Mouse (Mus musculus) kidney, postnatal 36 days (tissue): ENCODE data around the gene Grwd1.
"Not testable (repeated sequence)": the region's sequence is repeated elsewhere in the genome, so short reads cannot be mapped to it uniquely, and the experiment has no call there.

Source experiments
- DNase-seq, 2 experiments: peaks; one replicate each; pipeline ENCODE4 v3.0.0; 2021 to 2022; ENCODE audit warnings: mixed read lengths in 2 of 2

Grwd1 gene

GRCm38 (mm10) chr7:45830427-45831127 lies at the start of gene Grwd1:
Gene Grwd1 (minus strand): TSS chr7:45830944.
- DNase-seq: peak; percentile 91 to 92

DNA sequence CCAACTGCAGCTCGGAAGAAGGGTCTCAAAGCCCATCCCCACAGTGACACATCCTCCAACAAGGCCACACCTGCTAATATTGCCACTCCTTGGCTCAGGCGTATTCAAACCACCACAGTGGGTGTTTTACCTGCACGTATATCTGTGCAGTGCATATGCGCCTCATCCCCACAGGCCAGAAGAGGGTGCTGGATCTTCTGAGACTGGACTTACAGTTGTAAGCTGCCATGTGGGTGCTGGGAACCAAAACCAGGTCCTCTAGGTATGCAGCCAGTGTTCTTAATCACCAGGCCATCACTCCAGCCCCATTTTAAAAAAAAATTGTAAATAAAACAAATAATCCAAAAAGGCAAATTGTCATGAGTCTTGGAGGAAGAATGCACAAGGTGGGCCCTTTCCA lies 49.8 kb upstream of the Grwd1 start:
- DNase-seq: no peak

- DNase-seq: not testable (repeated sequence)
These were observed 47.5 kb upstream of the Grwd1 start, which contains the start of gene Grin2d for GRCm38 (mm10) chr7:45878278-45878677. Gene Grin2d (minus strand): TSS chr7:45878378.

DNA sequence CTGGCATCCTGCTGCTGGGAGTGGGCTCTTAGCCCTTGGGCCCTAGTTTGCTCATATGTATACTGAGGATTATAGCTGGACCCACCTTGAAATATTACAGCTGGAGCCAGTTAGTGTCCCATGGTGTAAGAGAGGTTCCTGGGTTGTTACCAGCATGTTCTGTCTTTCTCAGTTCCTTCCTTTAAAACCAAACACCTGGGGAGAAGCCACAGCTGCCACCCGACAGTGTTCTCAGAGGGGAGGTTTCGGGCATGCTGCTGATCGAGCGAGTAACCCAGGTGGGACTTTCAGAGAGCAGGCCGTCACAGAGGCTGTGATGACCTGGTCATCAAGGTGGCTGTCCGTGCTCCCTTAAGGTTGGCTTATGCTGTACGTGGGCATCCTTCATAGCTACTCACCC lies 46.2 kb upstream of the Grwd1 start:
- no peak for DNase-seq

DNA sequence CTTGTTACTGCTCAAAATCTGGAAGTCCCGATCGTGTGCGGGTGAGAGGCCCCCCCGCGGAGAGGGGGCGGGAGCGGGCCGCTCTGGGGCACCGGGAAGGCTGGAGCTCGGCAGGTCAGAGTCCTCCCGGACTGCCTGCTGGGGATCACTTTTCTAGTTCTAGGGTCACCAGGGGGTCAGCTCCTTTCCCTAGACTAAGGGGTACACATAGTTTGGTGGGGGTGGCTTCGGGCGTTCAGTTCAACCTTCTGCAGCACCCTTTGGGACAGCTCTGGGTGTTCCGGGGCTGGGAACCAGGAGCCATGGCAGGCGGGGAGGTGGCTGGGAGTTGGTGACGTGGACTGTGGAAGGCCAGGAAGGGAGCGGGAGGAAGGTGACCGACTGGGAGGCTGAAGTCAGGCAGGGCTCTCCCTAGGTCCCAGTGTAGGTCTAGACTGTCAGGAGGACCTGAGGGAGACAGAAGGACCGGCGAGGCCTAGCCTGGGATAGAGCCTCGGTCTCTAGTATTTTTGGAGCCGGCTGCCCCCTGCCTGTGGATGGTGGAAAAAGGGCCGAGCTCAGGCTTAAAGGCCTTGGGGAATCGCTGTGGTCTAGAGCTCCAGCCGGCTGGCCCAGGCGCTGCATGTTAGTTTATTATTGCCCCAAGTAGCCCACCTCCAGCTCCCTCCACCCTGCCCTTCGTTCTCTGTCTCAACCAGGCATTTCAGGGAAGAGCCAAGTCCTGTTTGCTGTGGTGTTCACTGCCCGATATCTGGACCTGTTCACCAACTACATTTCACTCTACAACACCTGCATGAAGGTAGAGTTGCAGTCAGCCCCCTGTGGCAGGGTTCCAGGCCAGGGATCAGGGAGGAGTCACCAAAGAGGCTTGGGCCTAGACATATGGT lies 42.6 kb upstream of the Grwd1 start:
- DNase-seq: peak; percentile 58 to 78

DNA sequence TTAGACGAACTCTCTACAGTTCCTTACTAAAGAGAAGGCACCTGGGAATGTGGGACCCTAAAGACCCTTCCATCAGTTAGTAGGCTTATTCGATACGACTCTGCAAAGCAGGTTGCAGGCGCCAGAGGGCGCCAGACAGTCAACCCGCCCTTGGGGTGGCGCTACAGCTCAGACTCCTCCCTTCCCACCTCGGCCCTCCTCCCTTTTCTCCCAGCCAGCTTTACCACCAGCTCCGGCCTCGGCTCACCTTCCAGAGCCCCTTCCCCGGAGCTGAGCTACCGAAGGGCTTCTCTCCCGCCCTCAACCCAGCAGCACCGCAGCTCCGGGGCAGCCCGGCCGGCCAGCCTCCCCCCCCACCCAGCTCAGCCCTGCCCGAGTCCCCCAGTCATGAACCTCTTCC lies 41.9 kb upstream of the Grwd1 start, which contains the start of gene Kdelr1:
TSS of gene Kdelr1 (plus strand) at position 149 of the 400 bp plus-strand sequence.
- DNase-seq: peak; percentile 90 to 93

- DNase-seq: no peak
These were observed 39.7 kb upstream of the Grwd1 start for GRCm38 (mm10) chr7:45870282-45871058.

- DNase-seq: peak in 1 of 2 experiments; percentile 12
These were observed 39.0 kb upstream of the Grwd1 start for GRCm38 (mm10) chr7:45869787-45870186.

GRCm38 (mm10) chr7:45869107-45869670 lies 38.4 kb upstream of the Grwd1 start:
- DNase-seq: no peak

- DNase-seq: no peak
These were observed 37.1 kb upstream of the Grwd1 start for GRCm38 (mm10) chr7:45867871-45868270.

- peak; percentile 92 to 96 for DNase-seq
These were observed 35.5 kb upstream of the Grwd1 start for GRCm38 (mm10) chr7:45865925-45866910.

DNA sequence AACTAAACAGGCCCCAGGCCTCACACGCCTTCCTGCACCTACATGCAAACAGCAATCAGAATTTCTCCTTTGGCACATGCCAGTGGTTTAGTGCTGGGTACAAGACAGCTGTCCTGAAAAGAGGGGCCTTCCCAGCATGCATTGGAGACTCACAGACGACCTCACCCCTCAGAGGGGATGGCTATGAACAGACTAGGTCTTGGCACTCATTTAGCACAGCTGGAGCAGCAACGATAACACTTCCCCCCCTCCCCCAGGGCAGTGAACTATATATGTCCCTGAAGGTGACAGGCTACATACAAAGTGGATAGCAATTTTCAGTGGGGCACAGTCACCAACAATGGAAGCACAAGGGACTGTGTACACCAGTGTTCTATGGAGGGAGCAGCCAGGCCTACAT lies 33.7 kb upstream of the Grwd1 start:
- DNase-seq: no peak

DNA sequence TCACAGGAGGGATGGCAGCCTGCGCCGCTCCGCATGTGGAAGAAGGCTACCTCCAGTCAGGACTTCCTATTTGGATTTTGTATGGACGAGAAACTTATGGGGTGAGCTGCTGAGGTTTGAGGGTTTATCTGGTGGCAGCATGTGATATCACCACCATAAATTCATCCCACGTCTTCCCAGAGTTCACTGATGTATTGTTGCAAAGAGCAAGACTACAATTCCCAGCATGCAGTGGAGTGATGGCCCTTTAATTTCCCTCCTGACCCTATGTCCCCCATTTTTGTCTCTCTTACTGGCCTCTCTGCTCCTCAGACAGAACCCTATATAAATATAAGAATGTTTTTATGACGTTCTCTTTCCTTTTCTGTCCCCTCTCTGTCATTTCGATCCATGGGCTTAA lies 32.1 kb upstream of the Grwd1 start:
- no peak for DNase-seq

- DNase-seq: no peak
These were observed 28.3 kb upstream of the Grwd1 start for GRCm38 (mm10) chr7:45859008-45859407.

GRCm38 (mm10) chr7:45856950-45857901 lies 26.5 kb upstream of the Grwd1 start:
- peak in 1 of 2 experiments; percentile 44 for DNase-seq

DNA sequence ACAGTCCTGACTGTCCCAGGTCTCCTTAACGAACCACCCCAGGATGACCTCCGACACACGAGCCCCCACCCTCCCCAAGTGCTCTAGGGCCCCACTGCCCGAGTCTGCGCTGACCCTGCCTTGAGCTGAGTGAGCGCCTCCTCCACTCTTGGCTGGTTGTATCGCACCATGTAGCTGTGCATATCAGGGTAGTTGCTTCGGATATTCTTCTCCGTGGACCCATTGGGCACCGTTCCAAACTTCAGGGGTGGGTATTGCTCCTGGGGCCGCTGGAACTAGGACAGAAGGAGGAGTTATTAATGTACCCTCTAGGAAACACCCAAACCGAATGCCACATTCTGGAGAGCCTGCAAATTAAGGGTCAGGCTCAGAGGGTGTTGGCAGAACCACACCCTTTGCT lies 22.3 kb upstream of the Grwd1 start:
- DNase-seq: no peak

GRCm38 (mm10) chr7:45850661-45851060 lies 19.9 kb upstream of the Grwd1 start:
- no peak for DNase-seq

GRCm38 (mm10) chr7:45848447-45849027 lies 17.8 kb upstream of the Grwd1 start:
- DNase-seq: no peak

- no peak for DNase-seq
These were observed 12.4 kb upstream of the Grwd1 start for GRCm38 (mm10) chr7:45842950-45843744.
